Mouse (Mus musculus): ENCODE measurements around the gene 2310034G01Rik.

2310034G01Rik gene

DNA sequence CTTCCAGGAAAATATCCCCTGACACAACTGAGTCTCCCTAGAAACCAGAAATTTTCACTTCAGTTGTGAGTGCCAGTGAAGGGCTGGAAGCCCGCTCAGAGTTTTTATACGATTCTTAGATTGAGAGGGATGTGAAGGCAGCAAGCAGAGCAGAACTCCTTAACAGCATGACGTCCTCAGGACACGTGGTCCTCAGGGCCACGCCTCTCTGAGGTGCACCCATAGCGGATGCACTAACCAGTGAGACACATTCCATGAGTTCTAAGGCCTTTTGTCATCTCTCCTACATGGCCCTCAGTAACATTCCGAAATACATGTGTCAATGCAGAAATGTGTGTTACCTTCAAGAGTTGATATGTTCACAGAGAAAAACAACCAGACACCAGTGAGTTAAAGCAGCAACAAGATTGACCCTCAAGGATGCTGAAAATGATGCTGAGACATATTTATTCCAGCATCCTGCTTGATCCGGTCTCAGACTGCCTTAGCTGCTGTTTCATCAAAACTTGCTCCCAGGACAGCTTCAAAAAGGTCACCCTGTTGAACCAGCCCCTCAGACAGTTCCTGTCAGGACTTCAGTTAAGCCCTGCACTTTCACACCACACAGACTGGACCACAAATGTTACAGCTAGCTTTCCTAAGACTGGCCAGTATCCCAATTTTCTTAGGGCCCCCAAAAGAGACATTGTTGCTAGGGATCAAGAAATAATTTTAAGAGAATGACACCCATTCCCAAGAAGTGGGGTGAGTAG lies 49.6 kb downstream of the 2310034G01Rik start:
- no peak for DNase-seq (ENCODE audit: low spot score in 2 of 2)
